Mouse (Mus musculus) 3T3-L1 (cell line): ENCODE data around the gene Pdx1.

Experiments used
- DNase-seq: peaks from one replicate; pipeline ENCODE4 v3.0.0-alpha.2; 2015; ENCODE audit warnings: low read depth, low spot score

Gene Pdx1

GRCm38 (mm10) chr5:147277547-147277925, 7.8 kb downstream of the Pdx1 start:
- no peak for DNase-seq

DNA sequence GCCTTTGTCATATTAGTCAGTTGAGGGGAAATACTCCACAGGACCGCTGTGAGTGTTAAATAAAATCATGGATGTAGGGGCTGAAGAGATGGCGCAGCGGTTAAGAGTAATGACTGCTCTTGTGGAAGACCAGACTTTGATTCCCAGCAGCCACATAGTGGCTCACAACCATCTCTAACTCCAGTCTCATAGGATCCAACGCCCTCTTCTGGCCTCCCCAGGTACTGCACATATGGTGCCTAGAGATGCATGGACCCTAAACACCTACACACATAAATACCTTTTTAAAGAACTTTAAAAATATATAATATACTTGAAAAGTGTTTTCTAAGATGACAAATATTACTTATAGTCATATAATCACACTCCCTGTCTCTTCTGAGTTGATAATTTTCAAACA, 14.6 kb downstream of the Pdx1 start:
- no peak for DNase-seq

DNA sequence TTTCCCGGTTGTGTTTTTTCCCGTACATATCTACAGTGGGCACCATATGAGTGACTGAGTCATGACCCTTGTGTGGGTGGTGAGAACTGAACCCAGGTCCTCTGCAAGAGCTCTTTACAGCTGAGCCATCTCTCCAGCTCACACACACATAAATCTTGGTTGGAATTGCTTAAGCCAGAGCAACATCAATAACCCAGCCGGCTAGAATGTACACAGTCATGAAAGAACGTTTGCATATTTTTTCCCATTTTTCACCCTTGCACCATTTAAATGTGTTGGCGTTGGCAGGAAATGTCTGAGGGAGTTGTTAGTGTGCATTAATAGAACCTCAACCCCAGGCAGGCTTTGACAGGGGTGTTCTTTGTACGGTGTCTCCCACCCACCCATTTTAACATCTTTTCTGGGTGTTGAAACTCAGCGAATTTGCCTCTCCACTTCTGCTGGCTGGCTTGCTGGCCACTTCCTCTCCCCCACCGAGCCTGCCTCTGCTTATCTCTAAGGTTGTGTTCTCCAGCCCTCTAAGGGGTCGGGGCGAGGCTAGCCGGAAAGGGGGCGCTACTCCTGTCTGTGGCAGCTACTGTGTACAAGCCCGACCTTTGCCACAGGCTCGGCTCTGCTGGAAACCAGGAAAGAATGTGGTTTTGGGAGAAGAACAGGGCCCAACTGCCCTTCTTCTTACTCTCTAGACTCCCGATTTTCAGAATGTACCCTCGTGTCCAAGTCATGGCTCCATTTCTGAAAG, 22.2 kb downstream of the Pdx1 start:
- peak; percentile 80 for DNase-seq

- DNase-seq, result peak; percentile 91
Measured at GRCm38 (mm10) chr5:147292506-147293120, 22.9 kb downstream of the Pdx1 start.

DNA sequence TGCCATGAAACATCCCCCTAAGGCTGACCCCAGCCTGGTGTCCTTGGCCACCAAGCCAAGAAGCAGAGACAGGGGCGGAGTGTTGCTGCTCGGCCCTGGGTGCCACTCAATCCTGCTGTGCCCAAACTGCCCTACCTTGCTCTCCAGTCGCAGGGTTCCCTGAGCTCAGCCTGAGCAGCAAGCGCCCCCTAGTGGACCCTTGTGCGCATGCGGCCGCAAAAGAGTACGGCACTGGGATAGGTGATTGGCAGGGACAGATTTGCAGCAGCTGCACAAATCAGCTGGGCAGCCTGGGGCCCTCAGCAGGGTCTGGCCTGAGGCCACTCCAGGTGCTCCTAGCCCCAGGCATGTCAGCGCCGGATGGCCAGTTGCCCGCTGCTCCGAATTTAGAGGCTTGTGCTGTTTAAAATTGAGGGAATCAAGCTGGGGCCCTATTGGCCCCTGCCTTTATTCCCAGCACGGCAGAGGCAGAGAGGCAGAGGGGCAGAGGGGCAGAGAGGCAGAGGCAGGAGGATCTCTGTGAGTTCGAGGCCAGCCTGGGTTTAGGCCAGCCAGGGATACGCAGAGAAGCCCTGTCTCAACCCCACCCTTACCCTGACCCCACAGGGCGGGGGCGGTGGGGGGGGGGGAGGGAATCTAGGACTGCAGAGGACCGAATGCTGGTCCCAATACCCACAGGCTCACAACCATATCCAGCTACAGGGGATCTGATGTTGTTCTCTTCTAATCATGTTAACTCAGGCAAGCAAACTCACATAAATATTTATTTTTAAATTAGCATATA, 23.6 kb downstream of the Pdx1 start:
- DNase-seq, result peak; percentile 97

GRCm38 (mm10) chr5:147294121-147294520, 24.4 kb downstream of the Pdx1 start:
- DNase-seq, result no peak

- no peak for DNase-seq
Measured at GRCm38 (mm10) chr5:147297249-147297648, 27.5 kb downstream of the Pdx1 start.

DNA sequence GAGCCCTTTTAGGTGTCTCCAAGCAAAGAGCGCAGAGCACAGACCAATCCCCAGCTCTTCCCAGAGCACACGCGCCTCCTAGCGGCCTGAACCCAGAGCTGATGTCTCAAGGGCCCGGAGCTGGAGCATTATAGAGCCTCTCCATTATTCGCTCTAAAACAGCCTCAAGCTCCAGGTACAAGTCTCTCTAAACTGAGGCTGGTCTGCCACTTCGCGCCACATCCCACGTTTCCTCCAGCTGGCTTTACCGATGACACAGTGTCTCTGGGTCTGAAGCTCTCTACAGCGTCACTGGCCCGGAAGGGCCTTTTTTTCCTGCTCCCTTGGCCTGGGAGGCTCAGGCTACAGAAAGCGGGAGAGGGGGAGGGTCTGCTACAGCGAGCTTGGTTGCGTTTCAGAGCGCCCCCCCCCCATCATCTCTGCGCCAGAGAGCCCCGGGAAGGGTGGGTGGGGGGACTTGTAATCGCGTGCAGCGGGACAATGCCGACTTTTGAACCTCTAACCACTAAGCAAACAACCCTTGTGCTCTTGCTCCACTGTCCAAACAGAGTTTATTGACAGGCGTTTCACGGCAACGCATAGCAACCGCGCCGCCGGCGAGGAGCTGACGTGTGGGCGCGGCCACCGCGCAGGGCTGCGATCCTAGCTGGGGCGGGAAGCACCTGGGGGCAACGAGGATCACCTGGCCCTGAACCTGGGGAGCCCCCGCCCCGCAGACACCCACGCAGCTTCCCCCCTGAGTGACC, 29.7 kb downstream of the Pdx1 start:
- peak; percentile 87 for DNase-seq

DNA sequence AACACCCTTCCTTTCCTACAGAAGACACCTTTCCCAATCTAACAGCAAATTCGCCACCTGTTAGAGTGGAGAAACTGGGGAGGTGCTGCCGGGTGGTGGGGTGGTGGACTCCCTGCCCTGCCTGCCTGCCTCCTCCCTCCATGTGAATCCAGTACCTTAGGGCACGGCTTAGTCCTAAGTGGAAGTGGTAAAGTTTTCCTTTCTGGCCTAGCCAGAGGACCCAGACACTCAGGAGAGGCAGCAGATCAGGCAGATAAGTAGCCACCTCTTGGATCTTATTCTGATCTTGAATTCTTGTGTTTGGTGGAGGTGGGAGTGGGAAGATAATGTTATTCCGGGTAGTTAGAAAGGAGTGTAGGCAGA, 30.2 kb downstream of the Pdx1 start:
- DNase-seq, result no peak

- DNase-seq, result no peak
Measured at GRCm38 (mm10) chr5:147300917-147301780, 31.4 kb downstream of the Pdx1 start.

GRCm38 (mm10) chr5:147301781-147302070, 32.0 kb downstream of the Pdx1 start:
- DNase-seq, result no peak

- DNase-seq, result no peak
Measured at GRCm38 (mm10) chr5:147302141-147302540, 32.4 kb downstream of the Pdx1 start.

DNA sequence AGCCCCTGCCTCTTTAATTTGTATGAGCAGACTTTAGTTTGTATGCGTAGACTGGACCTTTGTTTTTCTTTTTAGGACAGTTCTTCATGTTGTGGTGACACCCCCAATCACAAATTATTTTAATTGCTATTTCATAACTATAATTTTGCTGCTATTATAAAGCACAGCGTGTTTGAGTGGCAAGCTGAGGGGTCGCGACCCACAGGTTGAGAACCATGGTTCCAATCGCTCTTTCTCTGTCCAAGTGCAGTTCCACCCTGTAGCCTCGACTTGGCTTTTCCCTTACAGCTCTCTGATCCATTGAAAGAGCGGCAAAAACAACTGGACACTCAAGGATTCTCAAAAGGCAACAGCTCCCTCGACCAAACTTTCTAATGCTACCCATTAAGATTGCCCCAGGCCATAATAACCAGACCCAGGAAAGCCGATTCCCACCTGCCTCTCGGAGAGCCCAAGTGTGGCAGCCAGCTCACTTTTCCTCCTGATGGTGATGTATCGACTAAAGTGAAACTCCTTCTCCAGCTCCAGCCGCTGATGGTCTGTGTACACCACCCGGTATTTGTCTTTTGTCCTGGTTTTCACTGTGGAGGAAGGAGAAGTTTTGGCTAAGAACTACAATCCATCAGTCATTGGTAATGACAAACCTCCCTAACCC, 33.1 kb downstream of the Pdx1 start:
- DNase-seq, result no peak

- DNase-seq, result no peak
Measured at GRCm38 (mm10) chr5:147304276-147305155, 34.8 kb downstream of the Pdx1 start.

DNA sequence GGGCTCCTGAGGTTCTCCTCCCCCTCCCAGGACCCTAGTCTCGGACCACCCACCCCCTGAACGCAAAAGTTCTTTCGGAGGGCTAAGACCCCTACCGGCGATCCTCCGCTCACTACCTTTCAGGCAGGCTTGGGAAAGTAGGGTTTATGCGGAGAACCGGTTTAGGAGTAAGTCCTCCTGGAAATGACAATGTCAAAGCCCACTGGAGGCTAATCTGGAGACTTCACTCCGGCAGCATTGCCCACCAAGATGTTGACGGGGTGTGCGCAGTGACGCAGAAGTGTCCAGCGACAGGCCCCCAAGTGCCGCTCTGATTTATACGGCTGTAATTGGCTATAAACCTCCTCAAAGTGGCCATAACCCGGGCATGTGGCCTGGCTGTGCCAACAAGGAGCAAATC, 35.4 kb downstream of the Pdx1 start:
- no peak for DNase-seq

DNA sequence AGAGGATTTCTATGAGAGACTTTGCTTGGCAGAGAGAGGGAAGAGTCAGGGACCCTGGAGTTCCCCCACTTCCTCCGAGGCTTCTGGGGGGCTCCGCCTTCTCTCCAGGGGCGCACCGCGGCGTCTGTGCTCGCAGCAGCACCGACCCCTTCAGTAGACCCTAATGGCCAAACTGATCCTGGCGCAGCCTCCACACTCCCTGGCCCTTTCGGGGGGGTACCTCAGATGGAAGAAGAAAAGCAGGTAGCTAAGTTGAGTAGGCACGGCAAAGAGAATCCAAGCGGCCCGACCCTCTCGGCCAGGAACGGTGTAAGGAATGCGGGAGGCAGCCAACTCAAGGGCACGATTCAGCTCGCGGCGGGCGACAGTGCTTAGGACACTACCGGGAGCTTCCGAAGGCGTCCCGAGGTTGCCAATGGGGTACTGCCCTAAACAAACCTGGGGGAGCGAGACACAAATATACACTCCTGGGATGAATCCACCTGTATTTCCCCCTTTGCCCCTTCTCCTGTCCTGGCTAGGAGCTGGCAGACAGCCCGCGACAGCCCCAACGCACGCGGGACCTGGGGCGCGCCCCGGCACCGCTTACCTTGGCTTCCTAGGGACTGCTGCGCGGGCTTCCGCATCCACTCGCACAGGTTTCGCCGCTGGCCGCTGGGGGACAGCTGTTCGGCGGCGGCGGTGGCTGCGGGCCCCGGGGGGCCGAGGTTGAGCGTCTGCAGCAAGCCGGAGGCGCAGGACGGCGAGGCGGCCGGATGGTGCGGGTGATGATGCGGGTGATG, 36.3 kb downstream of the Pdx1 start:
- DNase-seq, result no peak

DNA sequence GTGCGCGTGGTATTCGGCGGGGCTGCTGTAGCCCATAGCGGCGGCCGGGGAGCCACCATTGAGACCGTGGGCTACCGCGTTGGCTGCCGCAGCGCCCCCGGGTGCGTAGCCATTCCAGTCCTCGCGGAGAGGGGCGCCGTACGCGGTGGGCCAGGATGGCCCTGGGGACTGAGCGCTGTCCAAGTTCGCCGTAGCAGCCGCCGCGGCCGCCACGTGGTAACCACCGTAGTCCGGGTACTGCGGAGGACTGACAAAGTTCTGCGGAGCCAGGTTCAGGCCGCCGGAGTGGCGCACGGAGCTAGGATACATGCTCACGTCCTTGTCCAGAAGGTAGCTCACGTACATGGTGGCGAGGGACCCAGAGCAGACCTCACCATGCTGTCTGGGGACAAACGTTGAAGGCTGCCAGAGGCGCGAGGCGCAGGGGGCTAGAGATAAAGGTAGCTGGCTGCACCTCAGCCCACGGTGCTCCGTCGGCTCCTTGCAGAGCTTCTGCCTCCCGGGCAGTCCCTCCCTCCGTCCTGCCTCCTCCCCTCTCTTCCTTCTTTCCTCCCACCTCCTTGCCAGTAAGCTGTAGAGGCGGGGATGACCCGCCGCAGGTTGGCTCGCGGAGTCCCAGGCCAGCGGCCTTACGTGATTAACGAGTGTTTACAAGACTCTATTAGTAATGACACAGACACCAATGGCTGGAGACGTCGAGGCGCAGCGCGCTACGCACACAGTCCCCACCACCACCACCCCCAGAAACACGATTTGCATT, 37.1 kb downstream of the Pdx1 start, which contains the start of gene Cdx2:
Cdx2 (minus strand) TSS at position 633 of the 760 bp plus-strand sequence.
- no peak for DNase-seq

DNA sequence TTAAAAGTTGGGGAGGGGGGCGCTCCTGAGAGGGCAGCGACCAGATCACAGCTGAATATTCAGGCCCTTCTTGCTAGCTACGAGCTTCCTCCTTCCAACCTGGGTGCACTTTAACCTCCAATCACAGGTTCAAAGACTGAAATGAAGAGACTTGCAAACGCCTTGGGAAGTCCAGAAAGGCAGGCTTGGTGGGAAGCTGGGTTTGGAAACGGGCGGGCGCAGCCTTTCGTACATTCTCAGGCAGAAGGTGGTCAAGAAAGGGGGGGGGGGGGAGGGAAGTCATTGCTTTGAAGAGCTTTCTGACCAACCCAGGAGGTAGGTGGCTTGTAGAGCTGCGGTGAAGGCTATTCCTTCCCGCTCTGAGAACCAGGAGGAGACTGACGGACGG, 37.6 kb downstream of the Pdx1 start:
- DNase-seq, result no peak
